Mouse (Mus musculus): ENCODE measurements at regions not wholly inside any gene's neighbourhood (a gene's known extent, or its start where the extent isn't known, plus 50 kb on each side); places are given as distances from the start of the nearest gene placed in this dataset.

DNA sequence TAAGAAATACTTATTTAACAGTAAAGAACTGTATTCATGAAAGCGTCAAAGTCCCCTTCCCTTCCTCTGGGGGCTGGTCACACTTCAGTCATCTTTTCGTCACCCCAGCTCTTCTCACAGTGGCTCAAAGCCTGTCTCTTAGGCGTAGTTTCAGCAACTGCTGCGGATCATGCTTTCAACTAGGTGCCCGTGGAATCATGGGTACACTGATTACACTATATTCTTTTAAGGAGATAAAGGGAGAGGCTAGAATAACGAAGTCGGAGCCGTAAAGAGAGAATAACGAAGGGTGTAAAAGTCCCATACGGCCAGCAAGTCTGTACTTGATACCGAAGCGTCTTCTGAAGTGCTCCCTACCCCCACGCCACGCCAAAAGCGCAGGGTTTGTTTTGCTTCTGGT is 368.7 kb downstream of the Etnk1 start:
- no peak overlapping the region for H3K27ac ChIP-seq (ENCODE audit: low read depth, low read length)
- H3K27me3 ChIP-seq (replicated peaks; ENCODE audit: control insufficient read depth, insufficient read depth, low read length): no peaks in the 10 kb centered on the region
- peaks cover 2% of the 10 kb centered on the region; the same call in 1 of the 2 replicates for H3K4me1 ChIP-seq (replicated peaks; ENCODE audit: control insufficient read depth, insufficient read depth, low read length)
- H3K4me2 ChIP-seq (replicated peaks; ENCODE audit: low read depth): no peak overlapping the region
- no peaks in the 10 kb centered on the region for H3K36me3 ChIP-seq (ENCODE audit: control insufficient read depth, insufficient read depth)
- no peak for ATAC-seq
- no peak overlapping the region for H3K9ac ChIP-seq (ENCODE audit: low read depth, low read length)
- WGBS: 85% methylated on average over 15 of the region's 15 CpGs
- TF ChIP-seq CTCF (IDR thresholded peaks at IDR 0.05; ENCODE audit: low read depth): no peak
- no peak overlapping the region for H3K4me3 ChIP-seq (ENCODE audit: low read depth, low read length)
- no peaks in the 10 kb centered on the region for H3K9me3 ChIP-seq (ENCODE audit: control insufficient read depth)

DNA sequence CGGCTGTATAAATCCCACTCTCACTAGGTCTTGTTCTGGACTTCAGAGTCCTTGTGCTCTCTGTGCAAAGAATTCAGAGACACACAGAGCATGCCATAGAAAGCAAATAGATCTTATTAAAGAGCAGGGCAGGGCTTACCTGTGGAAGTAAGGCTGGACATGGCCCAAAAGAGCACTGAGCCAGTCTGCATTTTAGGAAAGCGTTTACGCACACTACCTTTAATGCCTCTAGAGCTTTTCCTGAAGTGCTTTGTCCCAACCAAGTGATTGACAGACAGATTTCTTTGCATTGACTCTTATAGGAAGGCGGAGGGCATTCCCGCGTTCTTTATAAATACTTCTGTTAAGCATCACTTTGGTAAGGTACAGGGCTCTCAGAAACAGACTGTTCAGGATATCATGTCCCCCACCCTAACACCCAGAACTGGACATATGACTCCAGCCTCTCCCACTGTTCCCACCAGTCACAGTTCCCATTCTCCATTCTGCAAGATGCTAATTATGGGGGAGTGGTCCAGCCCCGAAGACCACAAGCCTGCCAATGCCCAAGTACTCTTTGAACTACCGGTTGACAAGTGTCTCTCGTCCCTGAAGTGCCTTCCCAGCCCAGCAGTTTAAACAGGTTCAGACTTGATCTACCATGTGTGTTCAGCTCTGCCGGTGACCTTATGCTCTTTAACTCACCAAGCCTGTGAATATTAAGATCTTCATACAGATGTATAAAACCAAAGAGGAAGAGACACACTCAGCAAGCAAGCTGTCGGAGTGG is 369.7 kb downstream of the Etnk1 start:
- no peak for ATAC-seq
- H3K9me3 ChIP-seq (ENCODE audit: control insufficient read depth): no peaks in the 10 kb centered on the region
- no peak for TF ChIP-seq CTCF (IDR thresholded peaks at IDR 0.05; ENCODE audit: low read depth)
- no peaks in the 10 kb centered on the region for H3K4me1 ChIP-seq (replicated peaks; ENCODE audit: control insufficient read depth, insufficient read depth, low read length)
- no peak overlapping the region for H3K4me3 ChIP-seq (ENCODE audit: low read depth, low read length)
- no peaks in the 10 kb centered on the region for H3K27me3 ChIP-seq (replicated peaks; ENCODE audit: control insufficient read depth, insufficient read depth, low read length)
- H3K4me2 ChIP-seq (replicated peaks; ENCODE audit: low read depth): no peak overlapping the region
- no peak overlapping the region for H3K27ac ChIP-seq (ENCODE audit: low read depth, low read length)
- H3K36me3 ChIP-seq (ENCODE audit: control insufficient read depth, insufficient read depth): no peaks in the 10 kb centered on the region
- WGBS: 93% methylated on average over 11 of the region's 11 CpGs
- H3K9ac ChIP-seq (ENCODE audit: low read depth, low read length): no peak overlapping the region

DNA sequence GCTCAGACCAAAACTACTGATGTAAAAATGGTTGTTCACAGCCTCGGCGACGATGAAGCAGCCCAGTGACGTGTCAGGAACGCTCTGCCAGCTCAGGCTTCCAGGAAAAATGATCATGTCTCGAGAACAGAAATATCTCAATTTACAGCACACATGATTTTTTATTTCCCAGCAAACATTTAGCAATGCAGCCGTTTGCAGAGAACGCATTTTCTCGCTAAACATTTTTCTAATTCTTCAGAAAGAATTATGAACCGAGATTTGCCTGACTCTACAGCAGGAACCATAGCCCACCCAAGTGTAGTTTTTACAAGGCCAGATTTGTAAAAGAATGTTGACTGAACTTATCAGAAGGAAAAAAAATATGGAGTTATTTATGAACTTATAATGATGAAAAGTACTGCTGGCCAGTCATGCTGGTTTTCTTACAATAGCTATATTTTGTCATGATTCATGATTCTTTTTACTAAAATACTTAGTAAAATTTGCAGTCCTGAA is 380.4 kb downstream of the Etnk1 start:
- Histone ChIP-seq H3K27me3 (replicated peaks; ENCODE audit: control insufficient read depth, insufficient read depth, low read length) (no peaks in the 10 kb centered on the region), H3K4me1 (replicated peaks; ENCODE audit: control insufficient read depth, insufficient read depth, low read length) (no peaks in the 10 kb centered on the region), H3K9me3 (ENCODE audit: control insufficient read depth) (no peaks in the 10 kb centered on the region), H3K4me2 (replicated peaks; ENCODE audit: low read depth) (no peak overlapping the region), H3K4me3 (ENCODE audit: low read depth, low read length) (no peak overlapping the region), H3K36me3 (ENCODE audit: control insufficient read depth, insufficient read depth) (no peaks in the 10 kb centered on the region), H3K27ac (ENCODE audit: low read depth, low read length) (no peak overlapping the region), H3K9ac (ENCODE audit: low read depth, low read length) (no peak overlapping the region)
- 56% methylated on average over 10 of the region's 10 CpGs for WGBS
- TF ChIP-seq CTCF (IDR thresholded peaks at IDR 0.05; ENCODE audit: low read depth): no peak
- ATAC-seq: no peak

DNA sequence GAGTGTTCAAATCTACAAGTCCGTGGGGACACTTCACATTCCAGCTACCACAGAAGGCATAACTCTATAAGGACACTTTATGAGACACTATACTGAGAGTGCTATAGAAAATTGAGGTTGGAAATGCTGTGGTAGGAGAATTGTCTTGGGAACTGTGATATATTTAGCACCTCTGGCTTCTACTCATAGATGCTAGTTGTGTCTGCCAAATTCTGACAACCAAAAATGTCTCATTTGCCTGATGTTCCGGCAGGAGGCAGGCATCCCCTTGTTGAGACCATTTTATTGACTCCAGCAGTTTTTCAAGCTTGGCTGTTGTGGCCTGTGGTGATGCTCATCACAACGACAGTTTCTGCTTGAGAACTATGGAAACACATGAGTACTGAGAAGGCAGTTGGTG is 387.9 kb downstream of the Etnk1 start:
- no peak overlapping the region for H3K9ac ChIP-seq (ENCODE audit: low read depth, low read length)
- no peak overlapping the region for H3K4me3 ChIP-seq (ENCODE audit: low read depth, low read length)
- no peaks in the 10 kb centered on the region for H3K36me3 ChIP-seq (ENCODE audit: control insufficient read depth, insufficient read depth)
- H3K27me3 ChIP-seq (replicated peaks; ENCODE audit: control insufficient read depth, insufficient read depth, low read length): no peaks in the 10 kb centered on the region
- WGBS: 76% methylated on average over 3 of the region's 3 CpGs
- H3K27ac ChIP-seq (ENCODE audit: low read depth, low read length): no peak overlapping the region
- no peak for ATAC-seq
- H3K4me1 ChIP-seq (replicated peaks; ENCODE audit: control insufficient read depth, insufficient read depth, low read length): no peaks in the 10 kb centered on the region
- 0 out of 2 replicates have a peak, but pooled peaks have one; percentile 11 for TF ChIP-seq CTCF (IDR thresholded peaks at IDR 0.05; ENCODE audit: low read depth)
- no peak overlapping the region for H3K4me2 ChIP-seq (replicated peaks; ENCODE audit: low read depth)
- no peaks in the 10 kb centered on the region for H3K9me3 ChIP-seq (ENCODE audit: control insufficient read depth)

DNA sequence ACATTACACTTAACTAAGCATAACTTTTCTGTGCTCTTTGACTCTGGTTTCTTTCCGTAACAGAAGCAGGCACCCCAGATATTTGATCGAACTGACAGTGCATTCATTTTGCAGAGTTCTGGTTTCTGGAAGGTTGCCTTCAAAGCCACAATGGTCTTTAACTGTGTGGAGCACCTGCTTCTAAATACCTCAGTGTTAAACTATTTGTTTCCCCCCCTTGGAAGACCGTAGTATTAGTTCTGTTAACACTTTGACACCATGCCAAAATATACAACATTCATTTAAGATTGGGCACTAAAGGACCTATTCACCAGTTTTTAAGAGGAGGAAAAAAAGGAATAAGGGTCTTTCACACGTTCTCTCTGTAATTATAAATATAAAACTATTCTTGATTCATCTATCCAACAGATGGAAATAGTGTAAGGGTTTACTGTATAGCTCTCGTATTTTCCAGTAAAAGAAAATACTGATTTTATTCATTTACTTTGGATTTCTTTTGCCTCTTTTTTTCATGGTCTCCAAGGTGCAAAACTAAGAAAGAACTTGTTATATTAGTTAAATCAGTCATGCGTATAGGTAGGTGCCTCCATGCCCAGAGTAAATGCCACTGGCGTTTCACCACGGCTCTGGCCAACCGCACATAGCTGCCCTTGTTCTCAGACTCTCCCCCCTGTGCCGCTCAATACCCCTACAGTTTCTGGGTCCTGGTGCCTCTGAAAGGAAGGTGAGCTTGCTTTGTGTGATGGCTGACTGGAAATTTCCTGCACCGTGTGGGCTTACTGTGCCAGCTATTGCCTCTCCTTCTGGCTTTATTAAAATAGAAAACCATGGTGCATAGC is 391.2 kb downstream of the Etnk1 start:
- TF ChIP-seq CTCF (IDR thresholded peaks at IDR 0.05; ENCODE audit: low read depth): no peak
- H3K4me1 ChIP-seq (replicated peaks; ENCODE audit: control insufficient read depth, insufficient read depth, low read length): 0 out of 2 replicates have a peak, but pooled peaks cover 2% of the 10 kb centered on the region
- H3K9me3 ChIP-seq (ENCODE audit: control insufficient read depth): no peaks in the 10 kb centered on the region
- H3K4me3 ChIP-seq (ENCODE audit: low read depth, low read length): no peak overlapping the region
- no peak overlapping the region for H3K4me2 ChIP-seq (replicated peaks; ENCODE audit: low read depth)
- no peaks in the 10 kb centered on the region for H3K36me3 ChIP-seq (ENCODE audit: control insufficient read depth, insufficient read depth)
- H3K9ac ChIP-seq (ENCODE audit: low read depth, low read length): no peak overlapping the region
- no peaks in the 10 kb centered on the region for H3K27me3 ChIP-seq (replicated peaks; ENCODE audit: control insufficient read depth, insufficient read depth, low read length)
- H3K27ac ChIP-seq (ENCODE audit: low read depth, low read length): no peak overlapping the region
- WGBS: 85% methylated on average over 11 of the region's 11 CpGs
- ATAC-seq: no peak

DNA sequence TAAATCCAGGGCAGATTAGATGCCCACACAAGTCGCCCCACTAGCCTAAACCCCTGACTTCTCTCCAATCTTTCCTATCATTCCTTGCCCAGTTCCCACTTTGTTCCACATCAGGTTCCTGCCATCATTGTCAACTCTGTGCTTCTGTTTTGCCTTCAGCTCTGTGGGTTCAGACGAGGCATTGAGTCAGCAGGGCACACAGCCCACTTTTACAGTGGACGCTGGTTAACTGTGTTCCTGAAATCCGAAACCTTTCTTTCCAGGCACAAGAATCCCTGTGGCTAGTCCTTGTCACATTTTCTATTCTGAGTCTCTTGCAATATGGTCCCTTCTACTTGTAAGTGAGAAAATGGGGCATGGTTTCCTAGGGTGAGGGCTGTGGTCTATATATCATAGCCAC is 392.3 kb downstream of the Etnk1 start:
- ATAC-seq: no peak
- Histone ChIP-seq H3K27me3 (replicated peaks; ENCODE audit: control insufficient read depth, insufficient read depth, low read length) (no peaks in the 10 kb centered on the region), H3K4me1 (replicated peaks; ENCODE audit: control insufficient read depth, insufficient read depth, low read length) (0 out of 2 replicates have a peak, but pooled peaks cover 2% of the 10 kb centered on the region), H3K27ac (ENCODE audit: low read depth, low read length) (no peak overlapping the region), H3K4me3 (ENCODE audit: low read depth, low read length) (no peak overlapping the region), H3K9ac (ENCODE audit: low read depth, low read length) (no peak overlapping the region), H3K9me3 (ENCODE audit: control insufficient read depth) (no peaks in the 10 kb centered on the region), H3K4me2 (replicated peaks; ENCODE audit: low read depth) (no peak overlapping the region), H3K36me3 (ENCODE audit: control insufficient read depth, insufficient read depth) (no peaks in the 10 kb centered on the region)
- no peak for TF ChIP-seq CTCF (IDR thresholded peaks at IDR 0.05; ENCODE audit: low read depth)
- 76% methylated on average over 4 of the region's 4 CpGs for WGBS

Measured in intestine, postnatal 0 days (tissue).